11 mouse cellular contexts compared by ENCODE assay signal in genomic region chr1:118878291-118878690, GRCm38 (mm10).
A peak's percentile ranks its signal among the peaks of the same experiment; 100 is the strongest.
DNase-seq lines count a peak whose midpoint lies in the region; ATAC-seq lines count a peak whose summit lies in the region.
"Had no signal": no experiment of that assay in that cellular context is flagged by ENCODE, and none has a peak within 500 bp of the region (broad histone marks: within the 10 kb centered on the region; RNA-seq: fewer than 3 reads in every experiment).

No protein-coding gene starts in this region.

- no peaks in the 10 kb centered on the region; the same call in 1 of the 2 replicates for H3K4me1 ChIP-seq in embryonic facial prominence, embryonic 14.5 days (ENCODE audit: control insufficient read depth, insufficient read depth, low read length)
- peaks cover 40% of the 10 kb centered on the region for H3K4me1 ChIP-seq in limb, embryonic 12.5 days (replicated peaks)

- peak; percentile 53 for DNase-seq in embryo, embryonic 10 days (ENCODE audit: low spot score)
- DNase-seq in embryo, embryonic 9.5 days (ENCODE audit: extremely low spot score): no peak
- peak; percentile 50 for DNase-seq in embryonic facial prominence, embryonic 14.5 days (ENCODE audit: low spot score)
- DNase-seq in kidney, adult 11 months: peak; percentile 31
- DNase-seq in right cerebral cortex, adult 18-20 months: no peak
- DNase-seq in cerebellum, adult 18-20 months: no peak
- no peak for DNase-seq in adrenal gland, postnatal 36 days
- DNase-seq: layer of hippocampus, adult 9-11 months; lung, postnatal 4 days had no signal

- H3K27ac ChIP-seq in embryonic facial prominence, embryonic 14.5 days (replicated peaks; ENCODE audit: low read depth, low read length): no peak overlapping the region
- H3K27ac ChIP-seq in limb, embryonic 12.5 days: peak overlapping the region; percentile 70
- H3K27ac ChIP-seq: neural tube, embryonic 12.5 days had no signal

- H3K4me3 ChIP-seq in embryonic facial prominence, embryonic 14.5 days (ENCODE audit: low read depth, low read length): no peak overlapping the region
- H3K4me3 ChIP-seq in limb, embryonic 12.5 days (replicated peaks): no peak overlapping the region
- H3K4me3 ChIP-seq: neural tube, embryonic 12.5 days had no signal

- 0 out of 2 replicates have a peak, but pooled peaks have one; percentile 15 for ATAC-seq in embryonic facial prominence, embryonic 14.5 days (ENCODE audit: low read depth)
- peak; percentile 44; the same call in 1 of the 2 replicates for ATAC-seq in limb, embryonic 12.5 days (ENCODE audit: insufficient number of reproducible peaks, insufficient read depth, low FRiP score, low TSS enrichment, low read depth)

- peaks cover 20% of the 10 kb centered on the region for H3K36me3 ChIP-seq in embryonic facial prominence, embryonic 14.5 days (ENCODE audit: control insufficient read depth, insufficient read depth, low read length)
- peaks cover 76% of the 10 kb centered on the region for H3K36me3 ChIP-seq in limb, embryonic 12.5 days
- H3K36me3 ChIP-seq: neural tube, embryonic 12.5 days had no signal

- no peak overlapping the region for H3K4me2 ChIP-seq in embryonic facial prominence, embryonic 14.5 days (ENCODE audit: low read depth, low read length)
- no peak overlapping the region for H3K4me2 ChIP-seq in limb, embryonic 12.5 days
- H3K4me2 ChIP-seq: neural tube, embryonic 12.5 days had no signal

- 46% methylated on average over 6 of the region's 6 CpGs for WGBS in embryonic facial prominence, embryonic 14.5 days
- WGBS in limb, embryonic 12.5 days: 18% methylated on average over 6 of the region's 6 CpGs

- no peaks in the 10 kb centered on the region for H3K9me3 ChIP-seq in embryonic facial prominence, embryonic 14.5 days (ENCODE audit: control insufficient read depth, low read length)
- no peaks in the 10 kb centered on the region for H3K9me3 ChIP-seq in limb, embryonic 12.5 days
- H3K9me3 ChIP-seq: neural tube, embryonic 12.5 days had no signal

- H3K27me3 ChIP-seq in embryonic facial prominence, embryonic 14.5 days (replicated peaks; ENCODE audit: control insufficient read depth, insufficient read depth, low read length): no peaks in the 10 kb centered on the region
- H3K27me3 ChIP-seq in limb, embryonic 12.5 days: no peaks in the 10 kb centered on the region
- H3K27me3 ChIP-seq: neural tube, embryonic 12.5 days had no signal

- H3K9ac ChIP-seq in embryonic facial prominence, embryonic 14.5 days (ENCODE audit: low read depth, low read length): no peak overlapping the region
- no peak overlapping the region for H3K9ac ChIP-seq in limb, embryonic 12.5 days (replicated peaks)
- H3K9ac ChIP-seq: neural tube, embryonic 12.5 days had no signal

Comparison
In these comparisons a context has a peak if more than half of its experiments do, and no peak if none do; other contexts are left out.
1. DNase-seq: peak in embryo, embryonic 10 days (single experiment), embryonic facial prominence, embryonic 14.5 days (single experiment) and kidney, adult 11 months (single experiment); none in embryo, embryonic 9.5 days (single experiment), right cerebral cortex, adult 18-20 months (single experiment), cerebellum, adult 18-20 months (0 of 2) and adrenal gland, postnatal 36 days (0 of 2).